Mouse (Mus musculus) central nervous system, embryonic 18 days (tissue): ENCODE data around the gene Hspa12b. TPM values are rescaled to one million over a fixed set of nuclear protein-coding genes. Genes with fewer than 3 reads are reported as not detected.

ENCODE experiments used
- polyA plus RNA-seq: library from polyadenylated mRNA; depleted of rRNA; stranded (reverse); fragments of >200 nt; gene quantifications from 2 replicates; pipeline ENCODE4 v1.2.3, GENCODE M21; 2012; rRNA removed

The Hspa12b gene
- 8.7 and 10.0 TPM in 2 replicates for polyA plus RNA-seq

DNA sequence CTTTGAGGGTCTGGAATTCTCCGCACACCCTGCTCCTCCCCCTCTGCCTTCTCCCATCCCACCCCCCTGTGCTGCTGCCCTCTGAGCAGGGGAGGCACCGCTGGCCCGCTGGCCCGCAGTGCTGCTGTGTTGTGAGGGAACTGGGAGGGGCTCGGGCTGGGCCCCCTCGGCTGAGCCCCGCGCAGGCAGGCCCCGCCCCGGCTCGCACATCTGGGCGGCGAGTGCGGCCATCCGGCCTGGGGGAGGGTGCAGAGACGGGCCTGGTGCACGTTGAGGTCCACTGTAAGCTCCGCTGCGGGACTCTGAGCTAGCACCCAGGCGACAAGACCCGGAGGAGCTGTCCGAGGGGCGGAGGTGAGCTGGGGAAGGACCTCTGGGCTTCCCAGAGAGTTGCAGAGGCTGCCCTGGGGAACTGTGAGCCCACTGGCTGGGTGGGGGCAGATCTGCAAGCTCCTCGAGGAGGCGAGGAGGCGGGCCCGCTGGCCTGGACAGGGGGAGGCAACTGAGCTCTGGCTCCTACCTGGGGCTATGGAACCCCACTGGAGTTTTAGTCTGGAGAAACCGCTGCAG, at the start of gene Hspa12b:
Hspa12b (plus strand) TSS at position 120 of the 570 bp plus-strand sequence.

DNA sequence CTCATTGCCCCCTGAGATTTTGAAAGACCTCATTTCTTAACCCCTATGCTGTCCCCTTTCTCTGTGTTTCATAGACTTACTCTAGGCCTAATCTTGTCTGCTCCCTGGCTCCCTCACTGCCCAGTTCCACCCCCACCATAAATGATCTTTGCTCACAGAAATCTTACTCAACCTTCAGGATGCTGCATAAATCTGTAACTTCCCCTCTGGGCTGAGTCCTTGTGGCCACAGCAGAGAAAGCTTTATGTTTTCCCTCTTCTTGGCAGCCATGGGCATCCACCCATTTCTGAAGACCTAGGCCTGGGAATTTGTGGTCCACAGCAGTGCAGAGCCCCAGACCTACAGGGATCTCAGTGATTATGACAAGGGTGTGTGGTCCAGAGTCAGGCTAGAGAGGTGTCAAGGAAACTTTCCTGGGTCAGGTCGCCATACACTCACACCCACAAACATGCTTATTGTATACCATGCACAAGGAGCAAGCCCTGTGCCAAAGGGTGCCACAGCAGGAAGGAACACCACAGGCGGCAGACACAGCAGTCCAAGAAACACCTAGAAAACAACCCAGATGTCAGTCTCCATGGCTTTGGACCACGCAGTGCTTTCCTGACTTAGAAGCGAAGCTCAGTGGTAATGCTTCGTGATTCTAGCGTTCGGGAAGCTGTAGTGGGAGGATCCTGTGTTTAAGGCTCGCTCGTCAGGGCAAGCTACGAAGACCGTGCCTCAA, 40.3 kb upstream of the Hspa12b start, which contains the start of gene Siglec1:
Siglec1 (minus strand) TSS at position 99 of the 724 bp plus-strand sequence.

DNA sequence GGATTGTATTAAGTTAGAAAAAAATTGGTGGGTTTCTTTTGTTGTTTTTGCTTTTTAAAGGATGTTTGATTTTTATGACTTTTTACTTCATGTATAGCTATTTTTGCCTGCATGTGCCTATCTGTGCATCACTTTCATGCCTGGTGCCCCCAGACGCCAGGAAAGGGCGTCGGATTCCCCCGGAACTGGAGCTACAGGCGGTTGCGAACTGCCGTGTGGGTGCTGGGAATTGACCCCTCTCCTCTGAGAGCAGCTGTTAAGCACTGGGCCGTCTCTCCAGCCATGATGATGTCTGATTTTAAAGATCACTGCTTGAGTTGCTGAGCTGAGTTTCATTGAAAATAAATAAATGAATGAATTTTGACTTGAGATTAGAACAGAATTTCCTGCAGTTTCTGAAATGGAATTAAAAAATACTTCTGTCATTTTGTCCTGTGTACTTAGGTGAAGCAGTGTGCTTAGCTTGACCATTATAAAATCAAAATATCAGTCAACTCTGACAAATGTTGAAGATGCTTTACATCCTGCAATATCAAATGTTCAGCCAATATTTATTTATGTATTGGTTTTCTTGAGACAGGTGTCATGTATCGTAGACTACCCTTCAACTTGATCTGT, 6.0 kb downstream of the Hspa12b start, which contains the start of gene Gm11037:
Gm11037 (plus strand) TSS at position 568 of the 618 bp plus-strand sequence.

DNA sequence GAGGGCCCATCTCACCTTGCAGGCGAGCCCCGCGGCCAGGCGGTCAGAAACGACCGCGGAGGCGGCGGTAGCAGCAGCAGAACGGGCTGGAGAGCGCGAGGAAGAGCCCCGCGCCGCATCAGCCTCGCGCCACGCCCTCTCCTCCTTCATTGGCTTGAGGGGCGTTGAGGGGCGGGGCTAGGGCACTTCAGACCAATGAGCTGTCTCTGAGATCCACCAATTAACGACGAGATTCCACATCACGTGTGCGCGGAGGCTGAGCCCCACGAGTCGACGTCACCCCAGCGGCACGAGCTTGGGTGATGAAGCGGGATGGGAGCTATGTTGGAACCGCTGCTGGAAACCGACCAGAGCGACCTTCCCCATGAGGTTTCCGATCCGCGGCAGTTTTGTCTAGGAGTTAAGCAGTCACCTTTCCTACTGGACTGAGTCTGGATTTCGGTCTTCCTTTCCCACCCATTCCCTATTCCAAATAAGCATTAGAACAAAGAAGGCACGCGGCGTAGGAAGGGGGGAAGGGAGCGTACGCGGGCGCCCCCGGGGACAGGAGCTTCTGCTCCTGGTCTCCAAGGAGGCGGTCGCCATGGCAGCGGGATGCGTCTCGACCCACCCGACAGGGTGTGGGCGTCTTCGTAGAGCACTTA, 33.0 kb downstream of the Hspa12b start, which contains the start of gene 1700037H04Rik:
1700037H04Rik (minus strand) TSS at position 144 of the 644 bp plus-strand sequence.

DNA sequence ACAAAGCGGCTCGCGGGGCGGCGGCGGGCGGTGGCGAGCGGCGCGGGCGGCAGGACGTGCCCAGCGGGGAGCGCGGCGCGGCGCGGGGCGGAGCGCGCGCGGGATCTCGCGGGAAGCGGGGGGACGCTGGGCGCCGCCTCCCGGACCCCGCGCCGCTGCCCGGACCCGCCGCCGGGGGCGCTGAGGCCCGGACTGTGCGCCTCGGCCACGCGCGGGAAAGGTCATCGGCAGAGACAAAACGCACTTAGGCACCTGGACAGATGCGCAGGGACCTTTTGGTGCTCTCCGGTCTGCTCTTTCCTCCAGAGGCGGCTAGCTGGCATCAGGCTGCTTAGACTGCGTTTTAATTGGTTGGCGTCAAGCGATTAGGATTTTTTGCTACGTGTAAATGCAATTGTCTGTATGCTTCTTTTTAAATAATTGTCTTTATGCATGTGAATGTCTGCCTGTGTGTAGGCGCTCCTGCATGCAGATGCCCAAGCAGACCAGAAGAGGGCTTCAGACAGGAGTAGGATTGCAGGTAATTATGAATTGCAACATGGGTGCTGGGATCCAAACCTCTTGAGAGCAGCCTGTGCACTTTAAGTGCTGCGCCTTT, 53.0 kb downstream of the Hspa12b start, which contains the start of gene Cenpb:
Cenpb (minus strand) TSS at position 78 of the 598 bp plus-strand sequence.

DNA sequence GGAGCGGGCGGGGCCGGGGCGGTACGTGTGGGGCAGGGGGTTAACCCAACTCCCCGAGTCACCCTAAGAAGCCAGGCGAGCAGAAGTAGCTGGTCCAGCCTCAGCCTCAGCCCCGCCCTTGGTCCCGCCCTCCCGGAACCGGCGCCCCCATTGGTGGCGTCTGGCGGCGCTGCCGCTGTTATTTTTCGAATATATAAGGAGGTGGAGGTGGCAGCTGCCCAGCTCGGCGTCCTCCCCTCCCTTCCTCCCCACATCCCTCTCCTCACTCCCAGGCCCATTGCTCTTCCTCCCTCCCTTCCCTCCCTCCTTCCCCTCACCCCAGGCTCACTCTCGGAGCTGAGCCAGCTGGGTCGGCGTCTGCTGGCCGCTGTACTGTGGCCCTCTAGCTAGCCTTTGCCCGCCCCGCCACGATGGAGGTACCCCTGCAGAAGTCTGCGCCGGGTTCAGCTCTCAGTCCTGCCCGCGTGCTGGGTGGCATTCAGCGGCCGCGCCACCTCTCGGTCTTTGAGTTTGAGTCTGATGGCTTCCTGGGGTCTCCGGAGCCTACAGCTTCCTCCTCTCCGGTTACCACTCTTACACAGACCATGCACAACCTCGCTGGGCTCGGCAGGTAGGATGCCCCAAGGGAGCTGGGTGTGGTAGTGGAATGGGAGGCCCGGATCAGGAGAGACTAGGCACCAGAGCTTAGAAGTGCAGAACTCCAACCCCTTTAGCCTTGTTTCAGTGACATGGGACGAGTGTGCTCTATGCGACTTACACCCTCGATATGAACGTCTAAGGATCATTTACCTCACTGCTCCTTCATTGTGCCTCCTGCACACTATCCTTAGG, 59.9 kb downstream of the Hspa12b start, which contains the start of the genes Cdc25b and Spef1:
Cdc25b (plus strand) TSS at position 179 of the 831 bp plus-strand sequence.
Spef1 (minus strand) TSS at position 512 of the 831 bp plus-strand sequence.

Other genes starting within 250 kb of the Hspa12b start
- gene 4930402H24Rik, start 220.9 kb upstream of the Hspa12b start, polyA plus RNA-seq: 75.5 and 79.2 TPM in 2 replicates
- 37.4 TPM in 2 replicates for gene Atrn, start 220.8 kb upstream of the Hspa12b start, polyA plus RNA-seq
- 74.6 and 77.7 TPM in 2 replicates for gene Gfra4, start 84.2 kb upstream of the Hspa12b start, polyA plus RNA-seq
- 2.5 and 3.9 TPM in 2 replicates for gene Adam33, start 63.5 kb upstream of the Hspa12b start, polyA plus RNA-seq
- gene Siglec1, start 40.5 kb upstream of the Hspa12b start, polyA plus RNA-seq: 0.35 and 0.44 TPM in 2 replicates
- gene Gm11037, start 6.2 kb downstream of the Hspa12b start, polyA plus RNA-seq: not detected in 2 replicates
- gene 1700037H04Rik, start 32.8 kb downstream of the Hspa12b start, polyA plus RNA-seq: 94.7 and 106 TPM in 2 replicates
- 61.7 and 62.7 TPM in 2 replicates for gene Cenpb, start 52.8 kb downstream of the Hspa12b start, polyA plus RNA-seq
- gene Cdc25b, start 59.7 kb downstream of the Hspa12b start, polyA plus RNA-seq: 25.5 and 27.5 TPM in 2 replicates
- gene Spef1, start 60.0 kb downstream of the Hspa12b start, polyA plus RNA-seq: 31.0 and 33.7 TPM in 2 replicates
- 32.5 and 33.6 TPM in 2 replicates for gene Ap5s1, start 79.8 kb downstream of the Hspa12b start, polyA plus RNA-seq
- 6.5 and 7.1 TPM in 2 replicates for gene Mavs, start 106.8 kb downstream of the Hspa12b start, polyA plus RNA-seq
- 29.0 and 29.8 TPM in 2 replicates for gene Pank2, start 135.2 kb downstream of the Hspa12b start, polyA plus RNA-seq
- gene Rnf24, start 225.6 kb downstream of the Hspa12b start, polyA plus RNA-seq: 32.0 and 33.2 TPM in 2 replicates